Mouse (Mus musculus): ENCODE measurements around the gene Parvg.

Gene Parvg

GRCm38 (mm10) chr15:84303264-84303663, 20.6 kb upstream of the Parvg start:
- in situ Hi-C loops (cut with MboI; ENCODE audit: low sequenced_read_pairs), result no loop called here

DNA sequence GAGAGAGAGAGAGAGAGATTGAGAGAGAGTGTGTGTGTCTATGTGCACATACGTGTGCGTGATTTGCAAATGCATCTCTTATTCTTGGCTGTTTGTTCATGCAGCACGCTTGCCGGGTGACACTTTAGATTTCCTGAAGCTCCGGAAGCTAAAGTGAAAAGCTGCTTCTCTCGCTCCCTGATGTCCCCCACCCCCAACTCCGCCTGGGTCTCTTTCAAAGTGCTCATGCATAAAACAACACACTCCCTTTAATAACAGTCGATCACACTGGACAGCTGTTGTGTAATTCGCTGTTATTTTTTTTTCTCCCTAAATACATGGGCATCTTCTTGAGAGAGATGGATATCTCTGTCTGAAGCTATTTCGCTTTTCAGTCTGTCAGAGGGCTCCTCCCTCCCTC, 18.5 kb upstream of the Parvg start:
- in situ Hi-C loops (cut with MboI; ENCODE audit: low sequenced_read_pairs), result no loop called here

DNA sequence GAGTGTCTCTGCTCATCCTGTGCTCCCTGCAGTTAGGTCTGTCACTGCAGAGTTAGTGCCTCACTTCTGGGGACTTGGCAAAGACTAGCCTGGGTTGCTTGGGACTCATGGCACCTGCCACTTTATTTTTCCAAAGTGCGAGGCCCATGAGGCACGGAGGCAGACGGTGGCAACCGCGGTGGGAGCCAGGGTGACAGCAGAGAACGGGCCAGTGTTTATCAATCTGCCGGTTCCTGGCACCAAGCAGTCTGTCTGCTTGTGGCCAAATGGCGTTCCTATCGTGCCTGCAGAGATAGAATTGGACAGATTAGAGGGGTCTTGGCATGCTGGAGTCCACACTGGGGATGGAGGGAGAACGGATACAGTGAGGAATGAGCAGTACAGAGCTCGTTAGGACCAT, 13.6 kb upstream of the Parvg start:
- in situ Hi-C loops (cut with MboI; ENCODE audit: low sequenced_read_pairs), result no loop called here

DNA sequence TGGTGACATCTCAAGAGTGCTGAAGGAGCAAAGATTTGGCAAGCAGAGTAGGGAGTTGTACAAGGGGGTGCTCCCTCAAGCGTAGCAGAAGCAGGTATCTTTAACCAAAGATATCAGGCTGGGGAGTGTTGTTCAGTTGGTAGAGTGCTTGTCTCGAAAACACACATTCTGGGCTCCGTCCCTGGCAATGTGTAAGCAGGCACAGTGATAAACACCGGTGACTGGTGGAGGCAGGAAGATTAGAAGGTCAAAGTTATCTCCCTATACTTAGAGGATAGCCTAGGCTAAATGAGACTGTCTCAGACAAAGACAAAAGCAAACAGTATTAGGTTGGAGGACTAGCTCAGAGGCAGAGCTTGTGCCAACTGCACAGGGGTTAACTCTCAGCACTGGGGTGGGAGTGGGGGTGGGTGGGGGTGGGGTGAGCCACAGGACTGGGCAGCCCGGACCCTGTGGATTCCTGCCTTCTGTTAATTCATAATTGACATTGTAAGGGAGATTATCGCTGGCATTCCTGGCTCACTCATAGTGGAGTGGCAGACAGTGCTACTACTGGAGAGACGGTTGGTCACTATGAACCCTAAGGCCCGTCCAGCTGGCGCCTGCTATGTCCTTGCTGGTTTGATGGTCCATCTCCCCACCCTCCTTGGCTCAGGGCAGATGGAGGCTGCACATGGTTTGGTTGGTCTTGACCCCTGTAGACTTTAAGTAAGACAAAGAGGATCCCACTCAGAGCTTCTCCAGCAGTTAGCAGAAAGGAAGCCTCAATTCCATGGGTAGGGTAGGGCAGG, 12.3 kb upstream of the Parvg start:
- in situ Hi-C loops (cut with MboI; ENCODE audit: low sequenced_read_pairs), result no loop called here

- in situ Hi-C loops (cut with MboI; ENCODE audit: low sequenced_read_pairs), result no loop called here
Measured at GRCm38 (mm10) chr15:84312878-84313565, 10.8 kb upstream of the Parvg start.

- in situ Hi-C loops (cut with MboI; ENCODE audit: low sequenced_read_pairs), result no loop called here
Measured at GRCm38 (mm10) chr15:84313566-84313878, 10.3 kb upstream of the Parvg start.

DNA sequence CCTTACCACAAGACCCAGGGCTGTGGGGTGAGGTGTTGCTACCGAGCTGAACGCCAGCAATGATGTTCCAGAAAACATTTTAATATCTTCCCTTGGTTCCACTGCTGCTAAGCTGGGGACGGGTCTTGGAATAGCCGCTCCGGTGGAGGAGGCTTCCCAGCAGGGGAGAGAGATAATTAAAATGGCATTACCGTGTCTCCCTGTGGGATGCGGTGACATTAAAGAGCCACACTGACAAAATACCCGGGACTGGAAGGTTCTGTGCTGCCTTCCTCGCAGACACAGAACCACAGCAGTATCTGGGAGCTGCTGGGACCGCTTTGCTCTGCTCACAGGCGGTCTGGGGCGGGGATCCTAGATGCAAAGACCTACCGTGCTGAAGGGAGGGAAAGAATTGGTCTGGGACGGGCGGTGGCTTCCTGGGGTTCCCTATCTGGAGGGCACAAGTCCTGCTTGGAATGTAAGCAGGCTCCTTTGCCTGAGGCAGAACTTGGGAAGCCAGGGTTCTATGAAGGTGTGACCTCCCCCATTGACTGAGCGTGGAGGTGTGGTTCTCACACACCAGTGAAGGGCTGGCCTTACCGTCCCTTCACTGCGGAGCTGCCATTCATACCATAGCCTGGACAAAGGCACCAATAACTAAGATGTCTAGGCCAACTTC, 9.3 kb upstream of the Parvg start:
- in situ Hi-C loops (cut with MboI; ENCODE audit: low sequenced_read_pairs), result no loop called here

DNA sequence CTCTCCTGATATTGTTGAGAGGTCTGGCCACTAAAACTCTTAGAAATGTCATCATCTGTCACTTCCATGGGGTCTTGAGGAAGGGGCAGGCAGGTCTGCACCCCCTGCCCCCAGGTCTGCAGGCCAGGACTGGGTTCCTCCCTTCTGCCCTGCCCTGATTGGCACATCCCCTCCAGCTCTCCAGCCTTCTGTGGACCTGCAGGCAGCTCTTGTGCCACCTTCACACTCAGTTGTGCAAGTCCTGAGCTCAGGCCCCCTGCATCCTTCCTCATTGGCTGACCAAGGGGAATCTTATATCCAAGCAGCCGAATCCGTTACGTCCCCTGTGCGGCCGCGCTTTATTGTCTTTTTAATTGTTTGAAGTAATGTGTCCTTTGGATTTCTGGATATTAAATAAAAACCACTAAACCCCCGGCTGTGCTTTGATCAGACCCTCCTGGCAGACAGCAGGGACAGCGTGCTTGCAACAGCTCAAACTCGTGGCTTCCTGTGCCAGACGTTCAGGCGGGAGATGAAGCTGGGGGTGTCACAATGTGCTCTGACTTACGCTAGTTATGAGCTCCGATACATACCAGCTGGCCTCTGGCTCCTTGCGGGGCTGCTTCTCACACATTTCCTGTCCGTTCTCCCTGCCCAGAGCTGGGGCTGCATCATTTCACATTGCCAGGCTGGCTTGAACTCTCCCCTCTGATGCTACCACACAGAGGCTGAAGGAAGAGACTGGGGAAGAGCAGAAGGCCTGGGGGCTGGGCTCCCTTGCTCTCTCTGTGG, 8.4 kb upstream of the Parvg start:
- in situ Hi-C loops (cut with MboI; ENCODE audit: low sequenced_read_pairs), result no loop called here

GRCm38 (mm10) chr15:84319393-84319792, 4.4 kb upstream of the Parvg start:
- in situ Hi-C loops (cut with MboI; ENCODE audit: low sequenced_read_pairs), result no loop called here

DNA sequence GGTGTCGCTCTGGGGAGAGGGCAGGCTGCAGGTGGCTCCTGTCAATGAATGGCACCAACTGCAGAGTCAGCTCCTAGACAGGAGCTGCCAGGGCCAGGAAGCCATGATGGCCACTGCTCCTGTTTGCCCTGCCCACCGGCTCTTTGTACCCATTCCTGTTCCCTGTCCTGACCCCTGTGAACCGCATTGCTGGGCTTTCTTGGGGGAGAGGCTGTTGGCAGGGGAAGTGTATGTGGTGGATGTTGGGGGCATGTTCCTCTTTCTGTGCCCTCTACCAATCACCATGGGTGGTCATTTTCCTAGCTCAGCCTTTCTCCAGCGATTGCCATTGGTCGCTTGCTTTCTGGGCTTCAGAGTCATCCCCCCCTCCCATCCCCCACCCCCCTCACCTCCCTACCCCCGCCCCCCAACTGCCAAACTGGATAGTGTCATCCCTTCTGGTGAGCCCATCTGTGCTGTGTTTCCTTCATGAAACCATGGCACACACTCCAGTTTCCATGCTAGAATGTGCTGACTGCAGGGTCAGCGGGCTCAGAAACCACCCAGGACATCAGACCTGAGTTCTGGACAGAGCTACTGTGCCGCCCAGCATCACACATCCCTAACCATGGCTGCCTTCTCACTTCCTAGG, 2.2 kb upstream of the Parvg start:
- in situ Hi-C loops (cut with MboI; ENCODE audit: low sequenced_read_pairs), result no loop called here

- in situ Hi-C loops (cut with MboI; ENCODE audit: low sequenced_read_pairs), result no loop called here
Measured at GRCm38 (mm10) chr15:84324870-84325553, 1.2 kb downstream of the Parvg start.

DNA sequence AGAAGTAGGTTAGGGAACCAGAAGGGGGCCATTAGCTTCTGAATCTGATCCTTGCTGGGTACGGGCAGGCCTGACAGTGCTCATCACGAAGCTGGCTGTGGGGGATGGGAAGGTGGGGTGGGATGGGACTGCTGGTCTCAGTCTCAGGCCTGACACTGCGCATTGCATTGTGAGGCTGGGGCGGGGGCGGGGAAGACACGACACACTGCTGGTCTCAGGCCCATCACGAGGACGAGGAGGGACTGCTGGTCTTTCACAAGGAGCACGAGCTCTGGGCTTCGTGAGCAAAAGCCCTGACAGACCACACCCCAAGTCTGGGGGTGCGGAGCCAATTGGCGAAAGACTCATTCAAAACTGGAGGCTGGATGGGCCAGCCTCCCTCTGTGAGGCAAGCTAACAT, 1.9 kb downstream of the Parvg start:
- in situ Hi-C loops (cut with MboI; ENCODE audit: low sequenced_read_pairs), result no loop called here

DNA sequence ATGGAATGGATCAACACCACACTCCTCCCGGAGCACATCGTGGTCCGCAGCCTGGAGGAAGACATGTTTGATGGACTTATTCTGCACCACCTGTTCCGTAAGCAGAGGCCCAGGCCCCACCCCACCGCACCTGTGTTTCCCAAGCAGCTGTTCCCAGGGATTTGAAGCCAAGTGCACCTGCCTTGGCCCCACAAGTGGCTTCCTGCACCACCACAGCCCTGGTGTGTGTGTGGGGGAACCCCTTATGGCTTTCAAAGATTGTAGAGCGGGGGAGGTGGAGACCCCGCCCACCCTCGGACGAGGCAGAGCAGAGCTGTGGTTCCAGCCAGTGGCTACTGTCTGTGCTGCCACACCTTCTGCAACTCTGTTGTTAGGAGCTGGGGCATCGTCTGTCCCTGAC, 5.0 kb downstream of the Parvg start:
- in situ Hi-C loops (cut with MboI; ENCODE audit: low sequenced_read_pairs), result no loop called here

DNA sequence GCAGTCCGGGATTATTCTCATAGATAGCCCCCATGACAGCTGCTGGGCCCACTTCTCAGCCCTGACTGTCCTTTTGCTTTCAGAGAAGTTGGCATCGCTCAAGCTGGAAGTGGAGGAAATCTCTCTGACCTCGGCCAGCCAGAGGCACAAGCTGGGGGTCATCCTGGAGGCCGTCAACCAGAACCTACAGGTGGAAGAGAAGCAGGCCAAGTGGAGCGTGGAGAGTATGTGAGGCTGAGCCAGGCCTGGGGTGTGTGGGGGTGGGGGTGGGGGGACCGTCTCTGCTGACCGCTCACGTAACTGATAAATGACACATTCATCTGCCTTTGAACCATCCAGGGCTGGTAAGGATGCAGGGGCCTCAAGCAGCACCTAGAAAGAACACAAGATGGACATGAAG, 6.1 kb downstream of the Parvg start:
- in situ Hi-C loops (cut with MboI; ENCODE audit: low sequenced_read_pairs), result no loop called here

- in situ Hi-C loops (cut with MboI; ENCODE audit: low sequenced_read_pairs), result no loop called here
Measured at GRCm38 (mm10) chr15:84331066-84331612, 7.3 kb downstream of the Parvg start.

GRCm38 (mm10) chr15:84336281-84336817, 12.5 kb downstream of the Parvg start:
- in situ Hi-C loops (cut with MboI; ENCODE audit: low sequenced_read_pairs), result no loop called here

- in situ Hi-C loops (cut with MboI; ENCODE audit: low sequenced_read_pairs), result no loop called here
Measured at GRCm38 (mm10) chr15:84337599-84337998, 13.8 kb downstream of the Parvg start.

DNA sequence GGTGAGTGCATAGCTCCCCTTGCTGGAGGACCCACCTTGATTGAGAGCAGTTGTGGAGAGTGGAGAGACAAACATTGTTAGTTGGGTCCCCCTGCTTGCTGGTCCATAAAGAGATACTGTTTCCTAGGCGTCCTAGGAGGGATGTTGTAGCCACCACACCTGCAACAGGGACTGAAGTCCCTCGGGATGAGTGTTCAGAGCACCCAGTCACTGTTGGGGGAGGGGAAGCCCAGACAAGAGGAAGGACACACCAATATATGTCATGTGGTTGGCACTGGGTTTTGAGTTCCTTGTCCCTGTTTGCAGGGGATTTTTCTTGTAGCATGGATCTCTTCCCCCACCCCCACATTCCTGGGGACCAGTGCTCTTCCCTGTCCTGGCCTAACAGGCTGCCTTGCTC, 17.1 kb downstream of the Parvg start:
- in situ Hi-C loops (cut with MboI; ENCODE audit: low sequenced_read_pairs), result no loop called here

- in situ Hi-C loops (cut with MboI; ENCODE audit: low sequenced_read_pairs), result no loop called here
Measured at GRCm38 (mm10) chr15:84348769-84349168, 24.9 kb downstream of the Parvg start.
